Mouse (Mus musculus) R1 (cell line): ENCODE measurements at regions not wholly inside any gene's neighbourhood (a gene's known extent, or its start where the extent isn't known, plus 50 kb on each side); places are given as distances from the start of the nearest gene placed in this dataset.
A peak's percentile ranks its signal among the peaks of the same experiment; 100 is the strongest.

Source experiments
- DNase-seq: peaks from one replicate; pipeline ENCODE4 v3.0.0-alpha.2; 2018; ENCODE audit warnings: low read depth, low spot score

GRCm38 (mm10) chr14:86443921-86444835 lies 696.9 kb downstream of the Diaph3 start:
- peak; percentile 84 for DNase-seq

- no peak for DNase-seq
Observed at GRCm38 (mm10) chr14:86441895-86442679, 698.9 kb downstream of the Diaph3 start.

GRCm38 (mm10) chr14:86437383-86437782 lies 703.7 kb downstream of the Diaph3 start:
- DNase-seq: no peak

GRCm38 (mm10) chr14:86435345-86435744 lies 705.7 kb downstream of the Diaph3 start:
- DNase-seq: no peak

- DNase-seq: no peak
Observed at GRCm38 (mm10) chr14:86431215-86431816, 709.7 kb downstream of the Diaph3 start.

- no peak for DNase-seq
Observed at GRCm38 (mm10) chr14:86421881-86422280, 719.2 kb downstream of the Diaph3 start.

GRCm38 (mm10) chr14:86419959-86420598 lies 721.0 kb downstream of the Diaph3 start:
- DNase-seq: no peak

GRCm38 (mm10) chr14:86396876-86397275 lies 744.2 kb downstream of the Diaph3 start:
- DNase-seq: peak; percentile 90

- DNase-seq: peak; percentile 99
Observed at GRCm38 (mm10) chr14:86395951-86396361, 745.1 kb downstream of the Diaph3 start.

GRCm38 (mm10) chr14:86395531-86395930 lies 745.5 kb downstream of the Diaph3 start:
- DNase-seq: no peak

- no peak for DNase-seq
Observed at GRCm38 (mm10) chr14:86395068-86395467, 746.0 kb downstream of the Diaph3 start.

- DNase-seq: no peak
Observed at GRCm38 (mm10) chr14:86385136-86385535, 755.9 kb downstream of the Diaph3 start.

GRCm38 (mm10) chr14:86365032-86365431 lies 776.0 kb downstream of the Diaph3 start:
- no peak for DNase-seq

- DNase-seq: no peak
Observed at GRCm38 (mm10) chr14:86360423-86361059, 780.5 kb downstream of the Diaph3 start.

- DNase-seq: peak; percentile 74
Observed at GRCm38 (mm10) chr14:86358584-86358983, 782.5 kb downstream of the Diaph3 start.

- DNase-seq: no peak
Observed at GRCm38 (mm10) chr14:86350526-86350925, 790.5 kb downstream of the Diaph3 start.

- DNase-seq: no peak
Observed at GRCm38 (mm10) chr14:86339007-86339406, 802.0 kb downstream of the Diaph3 start.

GRCm38 (mm10) chr14:86337052-86337451 lies 804.0 kb downstream of the Diaph3 start:
- no peak for DNase-seq

GRCm38 (mm10) chr14:86335284-86335683 lies 805.8 kb downstream of the Diaph3 start:
- no peak for DNase-seq

GRCm38 (mm10) chr14:86329176-86329575 lies 811.9 kb downstream of the Diaph3 start:
- DNase-seq: no peak

GRCm38 (mm10) chr14:86327646-86328045 lies 813.4 kb downstream of the Diaph3 start:
- DNase-seq: no peak
